Comparison of ENCODE assay signal across 9 mouse cellular contexts in the genomic region with DNA sequence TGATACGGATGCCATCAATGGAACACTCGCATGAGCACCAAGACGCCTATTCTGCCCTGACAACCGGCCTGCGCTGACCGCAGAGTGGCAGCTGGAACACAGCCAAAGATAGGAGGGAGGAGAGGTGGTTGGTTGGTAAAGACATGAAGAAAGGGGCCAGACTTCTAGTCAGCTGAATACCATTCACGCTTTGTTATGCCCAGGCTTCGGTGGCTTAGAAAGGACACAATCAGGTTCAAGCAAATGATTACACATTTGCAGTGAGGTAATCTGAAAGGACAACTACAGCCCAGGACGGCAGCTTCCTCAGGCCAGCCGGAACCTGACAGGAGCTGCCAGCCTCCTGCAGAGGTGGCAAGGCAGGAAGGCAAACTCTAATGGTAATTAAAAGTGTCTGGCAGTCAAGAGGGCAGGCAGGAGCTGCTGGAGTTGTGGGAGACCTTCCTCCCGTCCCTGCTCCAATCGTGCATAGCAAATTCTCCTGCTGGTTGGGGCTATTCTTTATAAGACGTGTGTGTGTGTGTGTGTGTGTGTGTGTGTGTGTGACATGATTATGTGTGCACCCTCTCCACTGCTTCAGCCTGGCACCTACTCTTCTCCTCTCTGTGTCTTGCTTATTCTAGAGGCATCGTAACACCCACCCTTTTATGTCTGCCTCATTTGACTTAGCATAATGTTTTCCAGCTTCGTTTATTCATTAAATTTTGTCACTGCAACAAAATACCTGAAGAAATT.
DNase-seq lines count a peak whose midpoint lies in the region; ATAC-seq and TF ChIP-seq lines count a peak whose summit lies in the region.
"Had no signal": no experiment of that assay in that cellular context is flagged by ENCODE, and none has a peak within 500 bp of the region (broad histone marks: within the 10 kb centered on the region; RNA-seq: fewer than 3 reads in every experiment).

No protein-coding gene starts in this region.

- H3K27ac ChIP-seq in stomach, postnatal 0 days (replicated peaks), result no peak overlapping the region
- H3K27ac ChIP-seq: limb, embryonic 15.5 days had no signal

- intact Hi-C loops in left cerebral cortex, postnatal 10 days (cut with DNase I), result no loop called here

- TF ChIP-seq POLR2A in lung, adult 2 months (IDR thresholded peaks at IDR 0.05; ENCODE audit: borderline replicate concordance, extremely low read depth, low read depth, low read length), result no peak

- TF ChIP-seq EP300 in stomach, postnatal 0 days (optimal IDR thresholded peaks at IDR 0.05), result no peak

- H3K4me1 ChIP-seq in lung, adult 2 months (ENCODE audit: control insufficient read depth, insufficient read depth, low read length), result no peaks in the 10 kb centered on the region
- H3K4me1 ChIP-seq in stomach, postnatal 0 days (replicated peaks; ENCODE audit: control insufficient read depth, insufficient read depth), result no peaks in the 10 kb centered on the region
- H3K4me1 ChIP-seq: limb, embryonic 15.5 days had no signal

- no peaks in the 10 kb centered on the region for H3K27me3 ChIP-seq in stomach, postnatal 0 days (ENCODE audit: control insufficient read depth, insufficient read depth, low read length)
- H3K27me3 ChIP-seq: limb, embryonic 15.5 days had no signal

- H3K9ac ChIP-seq in stomach, postnatal 0 days (ENCODE audit: low read length), result no peak overlapping the region
- H3K9ac ChIP-seq: limb, embryonic 15.5 days had no signal

- no peak for TF ChIP-seq CTCF in lung, adult 2 months (IDR thresholded peaks at IDR 0.05; ENCODE audit: insufficient read depth, low read length)
- TF ChIP-seq CTCF in stomach, postnatal 0 days (IDR thresholded peaks at IDR 0.05; ENCODE audit: low read depth), result no peak

- H3K4me3 ChIP-seq in lung, adult 2 months (replicated peaks; ENCODE audit: extremely low read depth, low read depth, low read length), result no peak overlapping the region
- no peak overlapping the region for H3K4me3 ChIP-seq in stomach, postnatal 0 days (ENCODE audit: low read depth, low read length)
- H3K4me3 ChIP-seq: limb, embryonic 15.5 days had no signal

- no peaks in the 10 kb centered on the region for H3K36me3 ChIP-seq in stomach, postnatal 0 days (ENCODE audit: control insufficient read depth, insufficient read depth, low read length)
- H3K36me3 ChIP-seq: limb, embryonic 15.5 days had no signal

- H3K9me3 ChIP-seq in stomach, postnatal 0 days (ENCODE audit: control insufficient read depth, low read length), result no peaks in the 10 kb centered on the region
- H3K9me3 ChIP-seq: limb, embryonic 15.5 days had no signal

- WGBS in lung, adult 2 months, result 42% methylated on average over 15 of the region's 15 CpGs
- 41% methylated on average over 15 of the region's 15 CpGs for WGBS in stomach, postnatal 0 days

- no peak for ATAC-seq in stomach, postnatal 0 days (ENCODE audit: low FRiP score, low TSS enrichment)

- H3K4me2 ChIP-seq in stomach, postnatal 0 days (replicated peaks; ENCODE audit: low read depth), result no peak overlapping the region
- H3K4me2 ChIP-seq: limb, embryonic 15.5 days had no signal

- peak; percentile 7 for DNase-seq in urinary bladder, postnatal 14 days (ENCODE audit: low spot score)
- no peak for DNase-seq in urinary bladder, postnatal 25 days (ENCODE audit: low spot score)
- DNase-seq in heart, postnatal 4 days, result peak; percentile 51
- DNase-seq in lung, adult 2 months, result peak; percentile 5
- peak; percentile 20 for DNase-seq in stomach, postnatal 0 days (ENCODE audit: low spot score)
- no peak for DNase-seq in urinary bladder, adult 2 months (ENCODE audit: low spot score)
- no peak for DNase-seq in left cerebral cortex, postnatal 10 days (ENCODE audit: extremely low spot score in 1 of 2, low spot score in 2 of 2)
- DNase-seq in gastrocnemius, adult 18-20 months (ENCODE audit: low spot score), result no peak

Comparison
In these comparisons a context has a peak if more than half of its experiments do, and no peak if none do; other contexts are left out.
1. DNase-seq: peak in urinary bladder, postnatal 14 days (single experiment), heart, postnatal 4 days (single experiment), lung, adult 2 months (single experiment) and stomach, postnatal 0 days (single experiment); none in urinary bladder, postnatal 25 days (single experiment), urinary bladder, adult 2 months (single experiment), left cerebral cortex, postnatal 10 days (0 of 2) and gastrocnemius, adult 18-20 months (single experiment).